Mouse (Mus musculus) heart, adult 2 months (tissue): ENCODE results near the gene Akap17b.

ENCODE experiments used
- CTCF ChIP-seq: fragments of 200-600 bp; IDR thresholded peaks from 2 replicates; pipeline ENCODE4 v1.8.1; 2022; ENCODE audit warnings: antibody characterized with exemption, mild to moderate bottlenecking, moderate library complexity
- EP300 ChIP-seq: fragments of 200-500 bp; IDR thresholded peaks from 2 replicates; pipeline ENCODE4 v1.6.1; 2011; ENCODE audit warnings: low read depth, low read length, control low read depth; ENCODE audit not compliant: insufficient read depth
- POLR2A ChIP-seq: fragments of 200-500 bp; IDR thresholded peaks from 2 replicates; pipeline ENCODE4 v1.6.1; 2011; ENCODE audit warnings: mild to moderate bottlenecking, low read depth, low read length, control low read depth; ENCODE audit not compliant: insufficient read depth

DNA sequence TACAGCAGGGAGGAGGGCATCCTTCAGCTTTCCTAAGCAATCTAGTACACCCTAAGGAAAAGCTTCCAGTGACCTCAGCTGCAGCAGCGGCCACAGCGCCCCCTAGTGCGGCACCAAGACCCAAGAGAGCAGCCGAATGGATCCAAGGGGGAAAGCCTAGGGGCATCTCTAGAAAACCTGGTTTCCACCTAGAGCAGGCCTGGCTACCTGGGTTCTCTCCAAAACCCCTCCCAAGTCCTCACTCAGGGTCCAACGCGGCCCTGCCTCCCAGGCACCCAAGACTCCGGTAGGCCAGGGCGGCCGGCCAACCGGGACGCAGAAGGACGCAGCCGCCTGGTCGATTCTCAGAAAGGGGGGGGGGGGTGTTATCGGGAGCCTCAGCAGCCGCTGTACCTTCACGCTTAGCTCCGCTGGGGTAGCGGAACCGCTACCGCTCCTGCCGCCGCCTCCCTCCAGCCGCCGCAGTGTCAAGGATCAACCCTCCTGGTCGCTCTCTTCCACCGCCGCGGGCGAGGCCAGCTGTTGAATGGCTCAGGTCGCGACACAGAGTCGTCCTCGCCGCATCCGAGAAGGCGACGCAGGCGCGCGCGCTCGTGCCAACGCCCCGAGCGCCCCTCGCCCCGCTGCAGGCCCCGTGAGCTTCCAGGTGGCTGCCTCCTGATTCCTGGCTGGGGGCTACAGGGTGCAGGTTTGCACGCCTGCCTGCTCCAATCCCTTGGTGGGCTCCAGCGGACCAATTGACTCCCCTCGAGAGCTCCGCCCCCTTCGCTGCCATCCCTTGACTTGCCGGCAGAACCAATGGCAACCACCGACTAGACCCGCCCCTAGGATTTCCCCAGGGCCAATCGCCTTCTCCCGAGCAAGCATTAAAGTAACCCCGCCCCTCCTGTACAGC lies at the start of gene Akap17b:
- peak; percentile 77 for TF ChIP-seq CTCF
- TF ChIP-seq POLR2A, result no peak
- TF ChIP-seq EP300, result no peak
